Mouse (Mus musculus) heart, embryonic 11.5 days (tissue): ENCODE data around the gene Qser1. TPM values are rescaled to one million over a fixed set of nuclear protein-coding genes. Genes with fewer than 3 reads are reported as not detected.
A peak's percentile ranks its signal among the peaks of the same experiment; 100 is the strongest.

ENCODE experiments used
- ATAC-seq: fragments of 200-750 bp; cut with Nextera tagmentation; replicated peaks from 2 replicates; pipeline ENCODE4 v1.8.0; 2017; ENCODE audit warnings: moderate library complexity; ENCODE audit not compliant: insufficient number of reproducible peaks, low FRiP score, low TSS enrichment
- H3K27ac ChIP-seq: fragments of 300-500 bp; sonication (generic); 2 replicates; pipeline ENCODE4 v1.5.1; 2014; ENCODE audit warnings: mild to moderate bottlenecking, low read depth, low read length
- H3K27me3 ChIP-seq: fragments of 300-500 bp; sonication (generic); 2 replicates; pipeline ENCODE4 v1.6.1; 2014; ENCODE audit warnings: mild to moderate bottlenecking, low read length, mixed read lengths; ENCODE audit not compliant: control insufficient read depth, insufficient read depth
- H3K36me3 ChIP-seq: fragments of 300-500 bp; sonication (generic); 2 replicates; pipeline ENCODE4 v1.6.1; 2014; ENCODE audit warnings: mild to moderate bottlenecking, low read length, moderate library complexity, mixed read lengths; ENCODE audit not compliant: control insufficient read depth, insufficient read depth
- H3K4me1 ChIP-seq: fragments of 300-500 bp; sonication (generic); 2 replicates; pipeline ENCODE4 v1.6.1; 2014; ENCODE audit warnings: low read length; ENCODE audit not compliant: control insufficient read depth, insufficient read depth
- H3K4me2 ChIP-seq: fragments of 300-500 bp; sonication (generic); 2 replicates; pipeline ENCODE4 v1.6.1; 2014; ENCODE audit warnings: mild to moderate bottlenecking, moderate library complexity
- H3K4me3 ChIP-seq: fragments of 300-500 bp; sonication (generic); 2 replicates; pipeline ENCODE4 v1.5.1; 2014; ENCODE audit warnings: low read depth, low read length
- H3K9ac ChIP-seq: fragments of 300-500 bp; sonication (generic); 2 replicates; pipeline ENCODE4 v1.6.1; 2014; ENCODE audit warnings: mild to moderate bottlenecking, low read depth, low read length, moderate library complexity
- H3K9me3 ChIP-seq: fragments of 300-500 bp; sonication (generic); replicated peaks from 2 replicates; pipeline ENCODE4 v1.6.1; 2016; ENCODE audit warnings: low read length; ENCODE audit not compliant: control insufficient read depth
- WGBS: fragments of 180-500 bp; shearing (Covaris S2); extraction: QIAGEN DNeasy Blood & Tissue Kit; methylation state at CpG from one replicate; pipeline ENCODE4 v1.1.7; 2014; ENCODE audit not compliant: insufficient replicate concordance; 5-methylcytosine and 5-hydroxymethylcytosine counted together
- polyA plus RNA-seq: library from polyadenylated mRNA; unstranded; fragments of >200 nt; fragmentation: Nextera tagmentation; extraction: Ambion mirVana; gene quantifications from 2 replicates; pipeline ENCODE4 v1.2.1, GENCODE M21; 2014

Gene Qser1
- polyA plus RNA-seq, 1 experiment from 2014 or later, result 12.4 TPM

GRCm38 (mm10) chr2:104851686-104852085, 35.1 kb upstream of the Qser1 start:
- no peak for ATAC-seq
- Histone ChIP-seq H3K9me3 (no peaks in the 10 kb centered on the region), H3K4me1 (peaks cover 2% of the 10 kb centered on the region; the same call in 1 of the 2 replicates), H3K36me3 (no peaks in the 10 kb centered on the region), H3K4me3 (no peak overlapping the region), H3K27ac (no peak overlapping the region), H3K27me3 (peaks cover 6% of the 10 kb centered on the region; the same call in 1 of the 2 replicates), H3K4me2 (no peak overlapping the region), H3K9ac (no peak overlapping the region)
- WGBS, result 23% methylated on average over 5 of the region's 5 CpGs

- WGBS, result 70% methylated on average over 3 of the region's 3 CpGs
- Histone ChIP-seq H3K4me2 (peak overlapping the region; percentile 97), H3K4me1 (peaks cover 2% of the 10 kb centered on the region; the same call in 1 of the 2 replicates), H3K4me3 (peak overlapping the region; percentile 64), H3K9me3 (no peaks in the 10 kb centered on the region), H3K36me3 (no peaks in the 10 kb centered on the region), H3K9ac (no peak overlapping the region), H3K27ac (no peak overlapping the region), H3K27me3 (peaks cover 6% of the 10 kb centered on the region; the same call in 1 of the 2 replicates)
- no peak for ATAC-seq
Measured at GRCm38 (mm10) chr2:104849991-104850359, 33.4 kb upstream of the Qser1 start.

- 2% methylated on average over 62 of the region's 62 CpGs for WGBS
- peaks cover 6% of the 10 kb centered on the region; the same call in 1 of the 2 replicates for H3K27me3 ChIP-seq
- H3K27ac ChIP-seq, result no peak within 1 kb of the TSS
- peaks cover 2% of the 10 kb centered on the region; the same call in 1 of the 2 replicates for H3K4me1 ChIP-seq
- no peaks in the 10 kb centered on the region for H3K36me3 ChIP-seq
- no peaks in the 10 kb centered on the region for H3K9me3 ChIP-seq
- H3K4me2 ChIP-seq, result peak within 1 kb of the TSS; percentile 97
- peak; percentile 31; the same call in 1 of the 2 replicates for ATAC-seq
- H3K9ac ChIP-seq, result peak within 1 kb of the TSS; percentile 60; the same call in 1 of the 2 replicates
- peak within 1 kb of the TSS; percentile 64 for H3K4me3 ChIP-seq
Measured at GRCm38 (mm10) chr2:104849276-104849990, 32.9 kb upstream of the Qser1 start, which contains the start of gene Prrg4. Prrg4 (minus strand) TSS chr2:104849876.

- Histone ChIP-seq H3K4me2 (peak overlapping the region; percentile 97), H3K27me3 (peaks cover 6% of the 10 kb centered on the region; the same call in 1 of the 2 replicates), H3K36me3 (no peaks in the 10 kb centered on the region), H3K9ac (no peak overlapping the region; the same call in 1 of the 2 replicates), H3K27ac (no peak overlapping the region), H3K4me3 (peak overlapping the region; percentile 64), H3K9me3 (no peaks in the 10 kb centered on the region), H3K4me1 (peaks cover 2% of the 10 kb centered on the region; the same call in 1 of the 2 replicates)
- WGBS, result 26% methylated on average over 16 of the region's 16 CpGs
- ATAC-seq, result no peak
Measured at GRCm38 (mm10) chr2:104848235-104849161, 31.9 kb upstream of the Qser1 start.

- H3K27me3 ChIP-seq, result peaks cover 6% of the 10 kb centered on the region; the same call in 1 of the 2 replicates
- 46% methylated on average over 2 of the region's 2 CpGs for WGBS
- H3K9ac ChIP-seq, result no peak overlapping the region
- no peak for ATAC-seq
- H3K36me3 ChIP-seq, result no peaks in the 10 kb centered on the region
- peaks cover 2% of the 10 kb centered on the region; the same call in 1 of the 2 replicates for H3K4me1 ChIP-seq
- no peaks in the 10 kb centered on the region for H3K9me3 ChIP-seq
- H3K4me3 ChIP-seq, result no peak overlapping the region
- no peak overlapping the region for H3K27ac ChIP-seq
- H3K4me2 ChIP-seq, result no peak overlapping the region
Measured at GRCm38 (mm10) chr2:104847645-104848044, 31.1 kb upstream of the Qser1 start.

GRCm38 (mm10) chr2:104846638-104847414, 30.3 kb upstream of the Qser1 start:
- WGBS, result 33% methylated on average over 4 of the region's 4 CpGs
- H3K4me2 ChIP-seq, result no peak overlapping the region
- H3K27ac ChIP-seq, result no peak overlapping the region
- H3K9me3 ChIP-seq, result no peaks in the 10 kb centered on the region
- H3K9ac ChIP-seq, result no peak overlapping the region
- H3K27me3 ChIP-seq, result peaks cover 6% of the 10 kb centered on the region; the same call in 1 of the 2 replicates
- no peak overlapping the region for H3K4me3 ChIP-seq
- ATAC-seq, result no peak
- H3K36me3 ChIP-seq, result no peaks in the 10 kb centered on the region
- peaks cover 2% of the 10 kb centered on the region; the same call in 1 of the 2 replicates for H3K4me1 ChIP-seq

GRCm38 (mm10) chr2:104842559-104842958, 26.0 kb upstream of the Qser1 start:
- H3K9ac ChIP-seq, result no peak overlapping the region
- no peak overlapping the region for H3K27ac ChIP-seq
- no peak overlapping the region for H3K4me2 ChIP-seq
- H3K36me3 ChIP-seq, result no peaks in the 10 kb centered on the region
- no peaks in the 10 kb centered on the region for H3K4me1 ChIP-seq
- no peak for ATAC-seq
- no peaks in the 10 kb centered on the region for H3K9me3 ChIP-seq
- H3K27me3 ChIP-seq, result no peaks in the 10 kb centered on the region
- H3K4me3 ChIP-seq, result no peak overlapping the region

- no peaks in the 10 kb centered on the region for H3K36me3 ChIP-seq
- H3K4me1 ChIP-seq, result no peaks in the 10 kb centered on the region
- no peak overlapping the region for H3K27ac ChIP-seq
- WGBS, result 81% methylated on average over 7 of the region's 7 CpGs
- H3K4me3 ChIP-seq, result no peak overlapping the region
- no peak overlapping the region for H3K4me2 ChIP-seq
- ATAC-seq, result no peak
- no peaks in the 10 kb centered on the region for H3K27me3 ChIP-seq
- H3K9me3 ChIP-seq, result no peaks in the 10 kb centered on the region
- H3K9ac ChIP-seq, result no peak overlapping the region
Measured at GRCm38 (mm10) chr2:104841736-104842135, 25.2 kb upstream of the Qser1 start.
